In genomic region chr10:116955191-116955590, GRCm38 (mm10) we compare ENCODE assay signal across 40 mouse cellular contexts. TPM values are rescaled to one million over a fixed set of nuclear protein-coding genes. Genes with fewer than 3 reads are reported as not detected.
DNase-seq lines count a peak whose midpoint lies in the region; ATAC-seq and TF ChIP-seq lines count a peak whose summit lies in the region.
"Had no signal": no experiment of that assay in that cellular context is flagged by ENCODE, and none has a peak within 500 bp of the region (broad histone marks: within the 10 kb centered on the region; RNA-seq: fewer than 3 reads in every experiment).

No protein-coding gene starts in this region.

- no peaks in the 10 kb centered on the region for H3K4me1 ChIP-seq in lung, postnatal 0 days (ENCODE audit: insufficient read depth, low read depth, low read length)
- H3K4me1 ChIP-seq: heart, embryonic 15.5 days; hindbrain, embryonic 12.5 days; intestine, embryonic 15.5 days; limb, embryonic 15.5 days had no signal

- TF ChIP-seq CTCF in lung, postnatal 0 days (IDR thresholded peaks at IDR 0.05), result no peak

- no peaks in the 10 kb centered on the region for H3K36me3 ChIP-seq in lung, postnatal 0 days (ENCODE audit: insufficient read depth, low read length)
- H3K36me3 ChIP-seq: heart, embryonic 15.5 days; hindbrain, embryonic 12.5 days; intestine, embryonic 15.5 days; limb, embryonic 15.5 days; liver, embryonic 13.5 days had no signal

- H3K4me2 ChIP-seq in lung, postnatal 0 days (replicated peaks; ENCODE audit: low read depth, low read length), result no peak overlapping the region
- H3K4me2 ChIP-seq: heart, embryonic 15.5 days; hindbrain, embryonic 12.5 days; intestine, embryonic 15.5 days; limb, embryonic 15.5 days; liver, embryonic 13.5 days had no signal

- TF ChIP-seq EP300 in lung, postnatal 0 days (IDR thresholded peaks at IDR 0.05), result no peak

- peak; percentile 16; the same call in 1 of the 2 replicates for ATAC-seq in lung, postnatal 0 days
- no peak for ATAC-seq in megakaryocyte-erythroid progenitor cell, adult 5-6 weeks (replicated peaks; ENCODE audit: low FRiP score, low TSS enrichment, poor library complexity, severe bottlenecking)
- ATAC-seq: forebrain, embryonic 16.5 days; hindbrain, postnatal 0 days; intestine, embryonic 15.5 days; Patski had no signal

- no peak overlapping the region for H3K4me3 ChIP-seq in lung, postnatal 0 days (ENCODE audit: low read depth, low read length)
- H3K4me3 ChIP-seq: heart, embryonic 15.5 days; hindbrain, embryonic 12.5 days; intestine, embryonic 15.5 days; limb, embryonic 10.5 days; limb, embryonic 15.5 days; liver, embryonic 13.5 days had no signal

- no peak overlapping the region for H3K9ac ChIP-seq in lung, postnatal 0 days (replicated peaks; ENCODE audit: low read depth)
- H3K9ac ChIP-seq: heart, embryonic 15.5 days; hindbrain, embryonic 12.5 days; intestine, embryonic 15.5 days; limb, embryonic 15.5 days; liver, embryonic 13.5 days had no signal

- 67% methylated on average over 6 of the region's 6 CpGs for WGBS in lung, postnatal 0 days

- no peaks in the 10 kb centered on the region for H3K27me3 ChIP-seq in lung, postnatal 0 days (replicated peaks; ENCODE audit: insufficient read depth, low read length)
- H3K27me3 ChIP-seq: CH12.LX; heart, embryonic 15.5 days; hindbrain, embryonic 12.5 days; intestine, embryonic 15.5 days; limb, embryonic 15.5 days; liver, embryonic 13.5 days; Patski had no signal

- peak; percentile 33 for DNase-seq in Muller cell, postnatal 12 days (ENCODE audit: inconsistent ontology term)
- peak; percentile 76 for DNase-seq in adipocyte (ENCODE audit: low spot score)
- DNase-seq in lung, postnatal 0 days (ENCODE audit: low spot score), result peak; percentile 68
- DNase-seq in lung, postnatal 4 days, result peak; percentile 16 to 32
- no peak for DNase-seq in c-Kit-positive CD71-positive TER-119-positive erythroid progenitor cells, embryonic 14.5 days (ENCODE audit: low spot score)
- DNase-seq: adrenal gland, postnatal 25 days; cerebellum, adult 18-20 months; cerebellum, postnatal 10 days; gastrocnemius, postnatal 10 days; heart, postnatal 36 days; kidney, adult 8-10 months; kidney, postnatal 4 days; layer of hippocampus, postnatal 36 days; liver, embryonic 13.5 days; midbrain, embryonic 14.5 days; right cerebral cortex, postnatal 14 days had no signal

- peak overlapping the region; percentile 20; the same call in 1 of the 2 replicates for H3K27ac ChIP-seq in lung, postnatal 0 days (ENCODE audit: low read length)
- H3K27ac ChIP-seq: heart, embryonic 15.5 days; hindbrain, embryonic 12.5 days; hindbrain, postnatal 0 days; intestine, embryonic 15.5 days; kidney, postnatal 0 days; limb, embryonic 10.5 days; limb, embryonic 15.5 days; liver, embryonic 13.5 days had no signal

- no peaks in the 10 kb centered on the region for H3K9me3 ChIP-seq in lung, postnatal 0 days (ENCODE audit: low read length)
- H3K9me3 ChIP-seq: heart, embryonic 15.5 days; hindbrain, embryonic 12.5 days; intestine, embryonic 15.5 days; limb, embryonic 10.5 days; limb, embryonic 15.5 days; liver, embryonic 13.5 days had no signal

RNA-seq across cellular contexts. Expression of gene Rab3ip, which starts 4.6 kb away (rescaled TPM):
- 29.5 and 34.2 TPM in 2 replicates for polyA plus RNA-seq in lung, postnatal 0 days (2015; fragmentation: Nextera tagmentation; extraction: Ambion mirVana)
- total RNA-seq in megakaryocyte-erythroid progenitor cell, adult 5-6 weeks (2014; fragmentation: Nextera tagmentation), result 7.4 and 13.5 TPM in 2 replicates
- total RNA-seq in megakaryocyte-erythroid progenitor cell, adult 5-6 weeks (2017), result 3.6 and 8.0 TPM in 2 replicates

RNA-seq across cellular contexts. Expression of gene Gm10271, which starts 17.2 kb away (rescaled TPM):
- not detected in 2 replicates for polyA plus RNA-seq in lung, postnatal 0 days (2015; fragmentation: Nextera tagmentation; extraction: Ambion mirVana)
- not detected in 2 replicates for total RNA-seq in megakaryocyte-erythroid progenitor cell, adult 5-6 weeks (2014; fragmentation: Nextera tagmentation)
- total RNA-seq in megakaryocyte-erythroid progenitor cell, adult 5-6 weeks (2017), result not detected in 2 replicates
- total RNA-seq: adrenal gland, adult 18-20 months; adrenal gland, postnatal 25 days; CH12.LX; ES-E14; gastrocnemius, postnatal 10 days; granulocyte monocyte progenitor cell, adult 5-6 weeks; heart, postnatal 36 days; hindbrain, postnatal 0 days; layer of hippocampus, adult 8-10 months; layer of hippocampus, postnatal 36 days; monocyte, adult 5-6 weeks had no signal
- polyA plus RNA-seq: C2C12; cortical plate, adult 2 months; forebrain, embryonic 11.5 days; forebrain, embryonic 16.5 days; heart, embryonic 15.5 days; hindbrain, embryonic 12.5 days; hindbrain, postnatal 0 days; intestine, embryonic 15.5 days; kidney, postnatal 0 days; limb, embryonic 10.5 days; limb, embryonic 15.5 days; liver, embryonic 13.5 days; midbrain, embryonic 14.5 days; neural tube, embryonic 14.5 days; Patski; small intestine, adult 2 months; stomach, embryonic 14.5 days; testis, adult 2 months; thymus, postnatal 0 days had no signal

RNA-seq across cellular contexts. Expression of gene Best3, which starts 30.9 kb away (rescaled TPM):
- 0.15 and 0.43 TPM in 2 replicates for polyA plus RNA-seq in lung, postnatal 0 days (2015; fragmentation: Nextera tagmentation; extraction: Ambion mirVana)
- not detected in 2 replicates for total RNA-seq in megakaryocyte-erythroid progenitor cell, adult 5-6 weeks (2014; fragmentation: Nextera tagmentation)
- total RNA-seq in megakaryocyte-erythroid progenitor cell, adult 5-6 weeks (2017), result not detected in 2 replicates
- total RNA-seq: CH12.LX; granulocyte monocyte progenitor cell, adult 5-6 weeks; monocyte, adult 5-6 weeks had no signal
- polyA plus RNA-seq: forebrain, embryonic 16.5 days; intestine, embryonic 15.5 days; Patski; stomach, embryonic 14.5 days; thymus, postnatal 0 days had no signal

RNA-seq across cellular contexts. Expression of gene Myrfl, which starts 58.5 kb away (rescaled TPM):
- not detected in 2 replicates for polyA plus RNA-seq in lung, postnatal 0 days (2015; fragmentation: Nextera tagmentation; extraction: Ambion mirVana)
- total RNA-seq in megakaryocyte-erythroid progenitor cell, adult 5-6 weeks (2014; fragmentation: Nextera tagmentation), result not detected in 2 replicates
- total RNA-seq in megakaryocyte-erythroid progenitor cell, adult 5-6 weeks (2017), result not detected in 2 replicates
- total RNA-seq: adrenal gland, adult 18-20 months; CH12.LX; granulocyte monocyte progenitor cell, adult 5-6 weeks; hindbrain, postnatal 0 days; monocyte, adult 5-6 weeks had no signal
- polyA plus RNA-seq: C2C12; liver, embryonic 13.5 days had no signal
